In the genomic region with DNA sequence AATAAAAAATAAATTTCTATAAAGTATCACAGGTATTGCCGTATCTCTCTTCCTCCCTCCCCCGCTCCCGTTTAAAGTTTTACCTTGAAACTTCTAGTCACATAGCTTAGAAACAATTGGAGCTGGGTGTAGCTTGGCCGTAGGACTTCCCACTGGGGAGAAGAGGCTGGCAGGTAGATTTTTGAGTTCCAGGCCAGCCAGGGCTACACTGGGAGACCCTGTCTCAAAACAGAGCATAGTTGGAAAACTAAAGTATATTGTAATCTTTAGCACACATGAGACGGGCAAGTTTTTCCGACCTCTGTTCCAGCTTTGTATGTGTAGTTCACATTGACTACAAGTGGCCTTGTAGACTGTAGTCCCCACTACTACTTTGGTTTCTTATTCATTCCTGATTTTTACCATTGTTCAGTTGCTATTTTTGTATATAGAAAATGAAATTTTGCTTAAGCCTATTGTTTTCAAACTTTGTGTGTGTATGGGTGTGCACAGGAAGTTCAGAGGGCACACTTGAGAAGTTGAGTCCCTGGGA, we compare ENCODE assay signal across 9 mouse cellular contexts. TPM values are rescaled to one million over a fixed set of nuclear protein-coding genes. Genes with fewer than 3 reads are reported as not detected.
DNase-seq lines count a peak whose midpoint lies in the region; ATAC-seq and TF ChIP-seq lines count a peak whose summit lies in the region.
"Had no signal": no experiment of that assay in that cellular context is flagged by ENCODE, and none has a peak within 500 bp of the region (broad histone marks: within the 10 kb centered on the region; RNA-seq: fewer than 3 reads in every experiment).

No protein-coding gene starts in this region.

- H3K4me2 ChIP-seq in kidney, postnatal 0 days (ENCODE audit: low read length): peak overlapping the region; percentile 91
- peak overlapping the region; percentile 68 for H3K4me2 ChIP-seq in intestine, embryonic 15.5 days (replicated peaks)
- peak overlapping the region; percentile 87 for H3K4me2 ChIP-seq in neural tube, embryonic 12.5 days (replicated peaks)

- 13% methylated on average over 6 of the region's 6 CpGs for WGBS in kidney, postnatal 0 days
- WGBS in intestine, embryonic 15.5 days: 12% methylated on average over 6 of the region's 6 CpGs
- 32% methylated on average over 6 of the region's 6 CpGs for WGBS in neural tube, embryonic 12.5 days

- peaks cover 12% of the 10 kb centered on the region; the same call in 1 of the 2 replicates for H3K4me1 ChIP-seq in kidney, postnatal 0 days (replicated peaks; ENCODE audit: insufficient read depth, low read length)
- peaks cover 3% of the 10 kb centered on the region; the same call in 1 of the 2 replicates for H3K4me1 ChIP-seq in intestine, embryonic 15.5 days (replicated peaks)
- H3K4me1 ChIP-seq in neural tube, embryonic 12.5 days: peaks cover 17% of the 10 kb centered on the region

- peak overlapping the region; percentile 93 for H3K4me3 ChIP-seq in kidney, postnatal 0 days (replicated peaks; ENCODE audit: low read depth, low read length)
- H3K4me3 ChIP-seq in intestine, embryonic 15.5 days (replicated peaks): peak overlapping the region; percentile 99
- H3K4me3 ChIP-seq in neural tube, embryonic 12.5 days: peak overlapping the region; percentile 94; the same call in 1 of the 2 replicates

- no peak for ATAC-seq in kidney, postnatal 0 days (replicated peaks; ENCODE audit: low FRiP score, low read depth)
- ATAC-seq in intestine, embryonic 15.5 days: no peak
- ATAC-seq in neural tube, embryonic 12.5 days (ENCODE audit: low FRiP score, low read depth): no peak
- ATAC-seq: inflammation-experienced regulatory T-cells, adult 6 months had no signal

- no peaks in the 10 kb centered on the region for H3K27me3 ChIP-seq in kidney, postnatal 0 days (ENCODE audit: insufficient read depth, low read length)
- no peaks in the 10 kb centered on the region for H3K27me3 ChIP-seq in intestine, embryonic 15.5 days (replicated peaks)
- H3K27me3 ChIP-seq in neural tube, embryonic 12.5 days (replicated peaks): no peaks in the 10 kb centered on the region

- peak overlapping the region; percentile 15; the same call in 1 of the 2 replicates for H3K9ac ChIP-seq in kidney, postnatal 0 days (ENCODE audit: low read depth, low read length)
- H3K9ac ChIP-seq in intestine, embryonic 15.5 days: peak overlapping the region; percentile 36
- 0 out of 2 replicates have a peak overlapping the region, but pooled peaks have one; percentile 3 for H3K9ac ChIP-seq in neural tube, embryonic 12.5 days

- H3K9me3 ChIP-seq in kidney, postnatal 0 days (replicated peaks; ENCODE audit: low read length): no peaks in the 10 kb centered on the region
- H3K9me3 ChIP-seq in intestine, embryonic 15.5 days: no peaks in the 10 kb centered on the region
- no peaks in the 10 kb centered on the region for H3K9me3 ChIP-seq in neural tube, embryonic 12.5 days

- H3K27ac ChIP-seq in kidney, postnatal 0 days: no peak overlapping the region
- H3K27ac ChIP-seq in intestine, embryonic 15.5 days: no peak overlapping the region
- no peak overlapping the region for H3K27ac ChIP-seq in neural tube, embryonic 12.5 days

- peaks cover 6% of the 10 kb centered on the region; the same call in 1 of the 2 replicates for H3K36me3 ChIP-seq in kidney, postnatal 0 days (ENCODE audit: insufficient read depth, low read length)
- peaks cover 3% of the 10 kb centered on the region; the same call in 1 of the 2 replicates for H3K36me3 ChIP-seq in intestine, embryonic 15.5 days
- peaks cover 7% of the 10 kb centered on the region; the same call in 1 of the 2 replicates for H3K36me3 ChIP-seq in neural tube, embryonic 12.5 days

- no peak for DNase-seq in kidney, postnatal 0 days (ENCODE audit: low spot score)
- DNase-seq in kidney, adult 11 months: no peak
- DNase-seq in c-Kit-positive CD71-positive TER-119-negative erythroid progenitor cells, embryonic 14.5 days (ENCODE audit: low read depth): peak; percentile 8
- no peak for DNase-seq in cerebellum, adult 11 months
- DNase-seq in right cerebral cortex, postnatal 36 days (ENCODE audit: low spot score in 2 of 2): no peak
- no peak for DNase-seq in yolk sac, embryonic 10.5 days (ENCODE audit: low spot score)

- TF ChIP-seq CTCF in kidney, postnatal 0 days (IDR thresholded peaks at IDR 0.05; ENCODE audit: low read depth): no peak

RNA-seq across cellular contexts. Expression of gene Usp1, which starts 1.7 kb away (rescaled TPM):
- polyA plus RNA-seq in kidney, postnatal 0 days (2015; fragmentation: Nextera tagmentation; extraction: Ambion mirVana): 73.0 and 83.7 TPM in 2 replicates
- polyA plus RNA-seq in intestine, embryonic 15.5 days (2015; fragmentation: Nextera tagmentation; extraction: Ambion mirVana): 90.1 and 107 TPM in 2 replicates
- polyA plus RNA-seq in neural tube, embryonic 12.5 days (2016; fragmentation: Nextera tagmentation; extraction: Ambion mirVana): 76.8 and 83.2 TPM in 2 replicates
